12 mouse cellular contexts compared by ENCODE assay signal in genomic region chr10:68800339-68800738, GRCm38 (mm10).
"Had no signal": no experiment of that assay in that cellular context is flagged by ENCODE, and none has a peak within 500 bp of the region (broad histone marks: within the 10 kb centered on the region; RNA-seq: fewer than 3 reads in every experiment).

No protein-coding gene starts in this region.

- H3K4me2 ChIP-seq: kidney, embryonic 15.5 days; limb, embryonic 15.5 days; liver, embryonic 13.5 days; lung, embryonic 15.5 days had no signal

- H3K27me3 ChIP-seq: kidney, embryonic 15.5 days; limb, embryonic 15.5 days; liver, embryonic 13.5 days; lung, embryonic 15.5 days; megakaryocyte, embryonic 14.5 days had no signal

- H3K36me3 ChIP-seq: kidney, embryonic 15.5 days; limb, embryonic 15.5 days; liver, embryonic 13.5 days; lung, embryonic 15.5 days had no signal

- H3K9ac ChIP-seq: kidney, embryonic 15.5 days; limb, embryonic 15.5 days; liver, embryonic 13.5 days; liver, postnatal 0 days; lung, embryonic 15.5 days had no signal

- H3K4me1 ChIP-seq: liver, embryonic 13.5 days; lung, embryonic 15.5 days; megakaryocyte, embryonic 14.5 days had no signal

- ATAC-seq: intestine, embryonic 16.5 days; liver, postnatal 0 days had no signal

- H3K27ac ChIP-seq: kidney, embryonic 15.5 days; limb, embryonic 15.5 days; liver, embryonic 13.5 days; lung, embryonic 15.5 days; macrophage had no signal

- H3K4me3 ChIP-seq: kidney, embryonic 15.5 days; limb, embryonic 15.5 days; liver, embryonic 13.5 days; lung, embryonic 15.5 days; megakaryocyte, embryonic 14.5 days had no signal

- DNase-seq: liver, embryonic 13.5 days; liver, postnatal 0 days; lung, postnatal 14 days; right cerebral cortex, adult 18-20 months; right cerebral cortex, postnatal 25 days; thymus, postnatal 36 days had no signal

- H3K9me3 ChIP-seq: kidney, embryonic 15.5 days; limb, embryonic 15.5 days; liver, embryonic 13.5 days; lung, embryonic 15.5 days had no signal
